Mouse (Mus musculus): Measurements from ENCODE around the gene Gpank1. TPM values are rescaled to one million over a fixed set of nuclear protein-coding genes. Genes with fewer than 3 reads are reported as not detected.

Gene Gpank1
- total RNA-seq, 2 experiments from 2014 or later: 10.7 to 14.6 TPM

DNA sequence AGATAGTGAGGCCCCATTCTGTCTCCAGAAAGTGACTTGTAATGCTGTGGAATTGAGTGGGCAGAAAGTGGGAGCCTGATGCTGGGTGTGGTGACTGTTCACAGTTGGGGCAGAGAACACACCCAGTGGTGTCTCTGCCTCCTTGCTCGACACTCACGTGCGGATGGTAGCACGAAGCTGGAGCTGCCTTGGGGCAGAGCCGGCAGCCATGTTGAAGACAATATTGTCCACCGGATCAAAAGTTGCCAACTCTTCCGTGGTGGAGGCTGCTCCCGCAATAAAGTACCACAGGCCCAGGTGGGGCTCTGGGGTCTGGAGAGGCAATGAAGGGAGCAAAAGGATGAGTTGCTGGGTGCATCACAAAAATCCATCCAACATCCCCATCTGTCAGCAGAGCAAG lies 9.8 kb downstream of the Gpank1 start:
- no peak for DNase-seq (ENCODE audit: low spot score in 2 of 2)

DNA sequence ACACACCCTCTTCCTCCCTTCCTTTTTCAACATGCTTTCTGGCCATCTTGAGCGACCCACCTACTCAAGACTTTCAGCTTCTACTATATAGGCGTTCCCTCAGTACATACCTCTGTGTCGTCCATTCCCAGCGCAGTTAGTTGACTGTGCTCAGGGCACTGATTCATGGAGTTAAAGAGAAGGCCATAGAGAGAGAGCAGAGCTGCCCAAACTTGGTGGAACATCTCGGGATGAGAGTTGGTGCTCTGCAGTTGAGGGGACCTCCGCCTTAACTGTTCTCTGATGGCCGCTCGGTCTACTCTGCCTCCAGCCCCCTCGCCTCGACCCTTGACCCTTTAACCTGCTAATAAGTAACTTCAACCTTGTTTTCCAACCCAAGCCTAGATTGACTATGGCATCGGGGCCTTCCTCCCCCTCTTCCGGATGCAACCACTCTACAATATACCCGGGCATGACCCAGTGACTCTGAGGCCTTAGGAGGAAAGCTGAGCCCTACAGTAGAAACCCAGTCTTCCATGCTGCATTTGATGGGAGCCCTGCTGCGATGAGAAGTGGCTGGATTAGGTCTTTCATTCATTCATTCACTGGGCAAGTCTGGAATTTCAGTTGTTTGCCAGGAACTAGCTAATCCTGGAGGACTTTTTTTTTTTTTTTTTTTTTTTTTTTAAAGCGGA lies 10.4 kb downstream of the Gpank1 start, which contains the start of gene Apom:
Apom (minus strand) TSS at position 551 of the 674 bp plus-strand sequence.
- no peak for DNase-seq (ENCODE audit: low spot score in 2 of 2)

DNA sequence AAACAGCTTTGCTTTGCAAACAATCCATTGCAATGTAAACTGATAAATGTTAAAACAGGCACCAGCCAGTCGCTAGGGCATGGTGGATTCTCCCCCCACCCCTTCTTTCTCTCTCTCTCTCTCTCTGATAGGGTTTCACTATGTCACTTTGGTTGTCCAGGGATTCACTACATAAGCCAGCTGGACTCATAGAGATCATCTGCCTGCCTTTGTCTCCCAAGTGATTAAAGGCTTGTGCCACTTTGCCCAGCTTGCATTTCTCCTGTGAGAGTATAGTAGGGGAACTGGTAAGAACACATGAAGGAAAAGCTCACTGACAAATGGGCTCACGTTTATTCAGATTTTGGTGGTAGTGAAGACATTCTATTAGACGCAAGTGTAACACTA lies 10.9 kb downstream of the Gpank1 start:
- no peak for DNase-seq (ENCODE audit: low spot score in 2 of 2)

DNA sequence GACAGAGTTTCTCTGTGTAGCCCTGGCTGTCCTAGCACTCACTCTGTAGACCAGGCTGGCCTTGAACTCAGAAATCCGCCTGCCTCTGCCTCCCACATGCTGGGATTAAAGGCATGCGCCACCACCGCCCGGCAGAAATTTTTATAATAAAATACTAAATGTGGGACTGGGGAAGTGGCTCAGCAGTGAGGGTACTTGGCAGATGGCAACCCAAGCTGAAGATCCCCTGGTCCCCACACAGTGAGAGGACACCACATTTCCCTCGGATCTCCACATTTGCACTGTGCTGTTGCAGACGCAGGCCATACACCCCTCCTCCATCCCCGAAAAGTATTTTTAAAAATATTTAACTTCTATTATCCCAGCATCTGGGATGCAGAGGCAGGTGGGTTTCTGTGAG lies 12.3 kb downstream of the Gpank1 start:
- no peak for DNase-seq (ENCODE audit: low spot score in 2 of 2)

DNA sequence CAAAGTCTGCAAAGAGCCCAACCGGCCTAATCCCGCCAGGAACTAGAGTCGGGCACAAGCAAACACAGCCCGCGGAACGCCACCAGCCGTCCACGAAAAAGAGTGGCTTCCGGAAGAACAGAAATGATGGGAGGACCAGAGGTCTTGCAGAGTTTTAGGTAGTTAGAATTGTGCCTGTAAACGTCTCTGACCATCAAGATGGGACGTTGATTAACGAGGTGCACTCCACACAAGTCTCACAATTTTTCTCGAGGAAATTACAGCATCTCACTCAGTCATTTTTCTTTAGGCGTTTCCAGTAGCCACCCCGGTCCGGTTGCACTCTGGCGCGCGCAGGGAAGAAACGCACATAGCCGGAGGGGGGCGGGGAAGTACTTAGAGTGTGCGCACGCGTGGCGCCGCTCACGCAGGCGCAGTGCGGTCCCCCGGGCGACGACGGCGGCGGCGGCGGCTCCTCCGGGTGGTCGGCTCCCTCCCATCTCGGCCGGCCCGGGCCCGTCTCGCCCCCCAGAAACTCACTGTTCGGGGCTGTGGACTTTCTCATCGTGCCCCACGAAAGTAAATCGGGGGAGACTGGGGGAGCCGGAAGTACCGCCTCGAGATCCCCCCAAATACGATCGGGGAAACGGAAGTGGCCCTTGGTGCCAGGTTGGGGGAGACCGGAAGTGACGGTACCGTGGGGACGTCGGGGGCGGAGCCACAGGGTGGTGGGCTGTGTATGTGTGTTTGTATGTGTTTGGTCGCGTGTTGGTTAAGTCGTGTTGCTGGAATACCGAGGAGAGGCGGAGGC lies 13.7 kb downstream of the Gpank1 start, which contains the start of gene Bag6:
Bag6 (plus strand) TSS at position 378 of the 790 bp plus-strand sequence.
- peak; percentile 95 to 97 for DNase-seq (ENCODE audit: low spot score in 2 of 2)

DNA sequence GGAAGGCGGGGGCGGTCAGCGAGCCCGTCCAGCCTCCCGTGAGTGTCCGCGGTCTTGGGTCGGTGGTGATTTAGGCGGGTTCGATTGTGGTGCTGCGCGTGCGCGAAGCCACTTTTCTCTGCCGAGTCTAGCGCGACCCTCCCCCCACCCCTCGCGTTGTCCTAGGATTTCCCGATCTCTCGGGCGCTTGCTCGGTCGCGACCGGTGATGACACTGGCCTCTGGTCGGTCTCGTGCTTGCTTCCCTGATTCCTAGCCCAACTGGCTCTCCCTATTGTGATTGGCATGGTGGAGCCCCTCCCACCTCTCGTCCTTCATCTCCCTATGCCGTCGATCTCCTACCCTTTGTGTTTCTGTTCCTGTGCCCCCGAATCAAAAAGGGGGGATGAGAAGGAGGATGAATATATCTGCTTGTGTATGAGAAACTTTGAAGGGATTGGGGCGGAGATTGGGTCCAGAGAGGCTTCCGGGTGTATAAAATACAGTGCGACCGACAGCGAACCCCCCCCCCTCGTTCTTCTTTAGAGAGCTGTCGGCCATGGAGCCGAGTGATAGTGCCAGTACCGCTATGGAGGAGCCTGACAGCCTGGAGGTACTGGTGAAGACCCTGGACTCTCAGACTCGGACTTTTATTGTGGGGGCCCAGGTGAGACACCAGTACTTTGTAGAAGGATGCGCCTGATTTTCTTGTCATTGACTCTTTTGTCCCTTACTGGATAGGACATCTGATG lies 14.5 kb downstream of the Gpank1 start:
- no peak for DNase-seq (ENCODE audit: low spot score in 2 of 2)

DNA sequence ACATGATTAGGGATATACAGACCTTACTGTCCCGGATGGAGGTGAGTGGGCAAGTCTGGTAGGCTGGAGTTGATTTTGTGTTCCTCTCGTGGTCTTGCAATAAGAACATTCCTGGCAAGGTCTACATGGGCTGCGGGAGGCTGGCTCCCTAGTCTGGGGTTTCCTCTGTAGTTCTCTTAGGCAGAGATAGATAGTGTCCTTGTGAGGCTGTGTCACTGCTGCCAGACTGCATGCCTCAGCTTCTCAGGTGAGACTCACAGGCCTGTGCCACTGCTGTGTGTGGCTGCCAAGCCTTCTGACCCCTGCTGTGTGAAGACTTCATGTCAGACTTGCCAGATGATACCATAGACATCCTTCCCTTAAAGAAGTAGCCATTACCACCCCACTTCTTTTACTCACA lies 18.0 kb downstream of the Gpank1 start:
- DNase-seq (ENCODE audit: low spot score in 2 of 2): no peak

DNA sequence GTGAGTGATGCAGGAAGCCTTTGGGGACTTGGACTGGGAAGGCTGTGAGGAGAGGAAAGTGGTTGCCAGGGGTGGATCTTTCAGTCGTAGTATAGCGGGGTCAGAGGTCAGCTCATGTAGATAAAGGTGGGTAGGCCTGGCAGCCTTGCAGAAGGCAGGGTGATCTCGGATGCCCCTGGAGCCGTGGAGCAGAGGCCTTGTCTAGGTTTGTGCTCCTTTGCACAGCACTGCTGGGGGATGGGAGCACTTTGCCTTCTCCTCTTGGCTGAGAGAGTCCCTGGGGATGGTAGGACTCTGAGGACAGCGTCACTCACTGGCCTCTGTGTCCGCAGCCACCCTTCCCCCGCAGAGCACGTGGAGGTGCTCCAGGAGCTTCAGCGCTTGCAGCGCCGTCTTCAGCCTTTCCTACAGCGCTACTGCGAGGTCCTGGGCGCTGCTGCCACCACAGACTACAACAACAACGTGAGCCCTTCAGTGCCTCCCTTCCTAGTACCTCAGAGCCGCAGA lies 19.3 kb downstream of the Gpank1 start:
- DNase-seq (ENCODE audit: low spot score in 2 of 2): no peak

DNA sequence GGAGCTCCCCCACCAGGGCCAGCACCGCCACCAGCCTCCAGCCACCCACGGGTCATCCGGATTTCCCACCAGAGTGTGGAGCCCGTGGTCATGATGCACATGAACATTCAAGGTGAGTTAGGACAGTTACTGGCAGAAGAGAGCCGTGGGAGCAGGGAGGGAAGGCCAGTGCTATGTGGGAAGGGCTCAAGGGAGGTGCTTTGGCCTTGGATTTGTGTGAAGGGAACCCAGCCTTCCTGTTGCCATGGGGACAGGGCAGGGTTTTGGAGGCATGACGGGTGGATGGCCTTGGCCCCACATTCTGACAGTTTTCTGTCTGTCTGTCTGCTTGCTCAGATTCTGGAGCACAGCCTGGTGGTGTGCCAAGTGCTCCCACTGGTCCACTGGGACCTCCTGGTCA lies 20.7 kb downstream of the Gpank1 start:
- DNase-seq (ENCODE audit: low spot score in 2 of 2): no peak

DNA sequence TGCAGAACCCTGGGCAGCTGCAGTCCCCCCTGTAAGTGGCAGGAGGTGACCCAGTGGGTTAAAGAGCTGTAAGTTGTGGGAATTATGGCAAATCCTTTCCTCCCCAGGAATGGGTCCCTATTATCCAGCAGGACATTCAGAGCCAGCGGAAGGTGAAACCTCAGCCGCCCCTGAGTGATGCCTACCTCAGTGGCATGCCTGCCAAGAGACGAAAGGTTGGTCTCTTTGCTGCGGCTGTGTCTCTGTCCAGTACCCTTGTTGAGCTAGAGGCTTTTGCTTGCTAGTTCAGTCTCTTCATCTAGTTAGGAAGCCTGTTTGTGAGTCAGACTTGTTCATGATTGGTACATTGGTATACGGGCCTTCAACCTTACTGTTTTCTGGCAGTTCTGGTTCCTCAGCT lies 24.9 kb downstream of the Gpank1 start:
- no peak for DNase-seq (ENCODE audit: low spot score in 2 of 2)

DNA sequence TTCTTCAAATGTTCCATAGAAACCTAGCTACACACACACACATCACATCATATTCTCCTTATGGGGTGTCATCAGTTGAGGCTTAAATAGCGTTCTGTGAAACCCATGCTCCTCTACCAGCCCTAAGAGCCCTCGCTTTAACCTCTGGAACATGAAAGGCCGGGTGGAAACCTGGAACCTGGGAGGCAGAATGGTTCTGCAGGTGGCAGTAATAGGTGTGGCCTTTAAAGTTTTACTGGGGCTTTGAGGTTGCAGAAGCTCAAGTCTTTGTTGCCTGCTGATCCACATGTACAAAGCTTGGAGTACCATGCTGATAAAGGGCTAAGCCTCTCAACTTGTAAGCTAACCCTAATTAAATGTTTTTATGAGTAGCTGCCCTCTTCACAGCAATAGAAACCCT lies 26.1 kb downstream of the Gpank1 start:
- DNase-seq (ENCODE audit: low spot score in 2 of 2): no peak

DNA sequence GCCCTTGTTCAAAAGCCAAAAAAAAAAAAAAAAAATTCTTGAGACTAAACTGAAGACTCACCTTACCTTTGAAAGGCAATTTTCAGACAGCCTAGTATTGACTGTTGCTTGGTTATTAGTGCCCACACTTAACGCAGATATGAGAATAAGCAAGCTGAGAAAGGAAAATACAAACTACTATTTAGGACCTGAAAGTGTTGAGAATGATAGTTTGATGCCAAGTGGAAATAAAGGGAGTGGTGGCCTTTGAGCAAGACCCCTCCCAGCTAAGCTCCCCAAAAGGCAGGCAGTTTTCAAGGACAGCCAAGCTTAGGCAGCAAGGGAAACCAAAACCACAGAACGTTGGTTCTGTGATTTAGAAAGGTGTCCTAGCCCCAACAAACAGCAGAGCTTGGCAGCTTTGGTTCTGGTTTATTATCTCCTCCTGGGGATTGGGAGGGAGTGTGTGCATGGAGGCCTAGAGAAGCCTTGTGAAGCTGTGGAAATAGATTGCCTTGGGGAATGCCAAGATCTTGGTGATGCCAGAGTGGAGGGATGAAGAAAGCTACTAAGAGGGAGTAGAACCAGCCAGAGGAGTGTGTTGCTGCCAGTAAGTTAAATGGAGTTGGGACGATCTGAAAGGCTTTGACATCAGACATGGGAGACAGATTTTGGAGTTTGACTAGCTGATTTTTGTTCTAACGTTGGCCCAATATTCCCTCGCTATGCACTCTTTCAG lies 26.8 kb downstream of the Gpank1 start:
- DNase-seq (ENCODE audit: low spot score in 2 of 2): no peak

DNA sequence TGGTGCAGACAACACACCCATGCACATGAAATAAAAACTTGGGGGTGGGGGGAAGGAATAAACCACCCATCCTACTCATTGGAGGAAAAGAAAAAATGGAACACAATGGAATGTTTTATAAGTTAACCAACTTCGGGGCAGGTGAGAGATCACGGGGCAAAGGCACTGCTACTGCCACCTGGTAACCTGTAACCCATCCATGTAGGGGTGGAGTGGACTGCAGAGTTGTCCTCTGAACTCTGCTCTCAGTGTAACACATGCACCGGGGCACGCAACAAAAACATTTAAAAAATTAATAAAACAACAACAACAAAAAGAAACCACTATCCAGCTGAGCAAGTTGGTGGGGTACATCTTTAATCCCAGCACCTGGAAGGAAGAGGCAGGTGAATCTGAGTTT lies 30.9 kb downstream of the Gpank1 start:
- DNase-seq (ENCODE audit: low spot score in 2 of 2): no peak

DNA sequence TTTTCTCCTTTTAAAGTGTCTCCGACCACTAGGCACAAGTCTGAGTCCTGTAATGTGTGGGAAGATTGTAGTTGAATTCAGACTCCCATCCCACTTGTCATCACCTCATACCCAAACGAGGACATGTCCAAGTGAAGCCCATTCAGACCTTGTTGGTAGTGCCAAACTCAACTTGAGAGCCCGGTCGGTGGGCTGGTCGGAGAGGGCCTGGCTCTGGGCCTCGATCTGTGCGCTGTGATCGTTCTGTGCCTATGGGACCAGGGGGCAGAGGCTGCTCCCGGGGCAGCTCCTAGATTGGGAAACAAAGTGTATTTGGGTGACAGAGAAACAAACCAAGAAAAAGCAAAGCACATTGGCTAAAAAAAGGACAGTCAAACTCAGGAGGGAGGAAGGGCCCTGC lies 31.8 kb downstream of the Gpank1 start:
- no peak for DNase-seq (ENCODE audit: low spot score in 2 of 2)

DNA sequence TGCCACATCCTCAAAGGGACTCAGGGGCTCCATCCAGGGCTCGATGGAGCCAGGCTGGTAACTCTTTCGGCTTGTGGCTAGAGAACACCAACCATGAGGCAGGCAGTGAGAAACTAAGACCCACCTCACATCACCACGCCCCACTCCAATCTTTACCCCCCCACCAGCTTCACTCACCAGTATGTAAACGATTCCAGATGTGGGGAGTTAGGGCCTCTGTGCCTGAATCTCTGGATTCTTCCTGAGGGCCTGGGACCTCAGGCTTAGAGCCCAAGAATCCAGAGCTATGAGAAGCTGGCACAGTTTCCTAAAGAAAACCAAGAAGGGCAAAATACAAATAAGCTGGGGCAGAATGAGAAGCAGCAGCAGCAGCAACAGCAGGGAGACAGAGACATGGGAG lies 32.7 kb downstream of the Gpank1 start:
- DNase-seq (ENCODE audit: low spot score in 2 of 2): no peak

DNA sequence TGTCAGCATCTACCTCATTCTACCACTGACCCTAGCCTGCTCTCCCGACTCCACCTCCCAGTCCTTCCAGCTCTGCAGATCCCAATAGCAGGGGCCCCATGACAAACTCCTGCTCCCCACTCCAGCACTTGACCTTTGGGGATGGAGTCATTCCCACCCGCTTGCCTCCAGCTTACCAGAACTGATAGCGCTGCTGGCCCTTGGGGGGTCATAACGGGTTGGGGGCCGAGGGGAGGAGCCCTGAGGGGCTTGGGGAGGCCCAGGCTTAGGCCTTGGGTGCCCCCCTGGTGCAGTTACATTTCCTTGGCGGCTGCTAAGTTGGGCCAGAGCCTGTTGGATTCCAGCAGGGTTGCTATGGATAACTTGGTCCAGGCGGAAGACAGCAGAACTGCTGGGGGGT lies 33.4 kb downstream of the Gpank1 start:
- no peak for DNase-seq (ENCODE audit: low spot score in 2 of 2)

DNA sequence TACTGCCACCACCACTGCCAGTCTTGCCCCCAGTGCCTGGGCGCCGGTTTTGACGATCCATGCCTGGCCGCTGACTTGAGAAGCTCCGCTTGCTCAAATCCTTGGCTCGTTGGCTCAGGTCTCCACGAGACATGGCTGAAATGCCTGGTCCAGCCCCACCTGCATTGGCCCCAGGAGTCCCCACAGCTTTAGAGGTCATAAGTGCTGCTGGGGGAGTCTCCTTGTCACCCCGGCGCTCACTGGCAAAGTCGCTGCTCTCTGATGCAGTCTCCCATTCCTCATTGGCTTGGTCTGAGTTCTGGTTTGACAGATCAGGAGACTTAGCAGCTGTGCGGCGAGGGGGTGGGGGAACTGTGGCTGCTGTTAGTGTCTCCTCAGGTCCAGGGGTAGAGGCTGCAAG lies 34.2 kb downstream of the Gpank1 start:
- no peak for DNase-seq (ENCODE audit: low spot score in 2 of 2)

DNA sequence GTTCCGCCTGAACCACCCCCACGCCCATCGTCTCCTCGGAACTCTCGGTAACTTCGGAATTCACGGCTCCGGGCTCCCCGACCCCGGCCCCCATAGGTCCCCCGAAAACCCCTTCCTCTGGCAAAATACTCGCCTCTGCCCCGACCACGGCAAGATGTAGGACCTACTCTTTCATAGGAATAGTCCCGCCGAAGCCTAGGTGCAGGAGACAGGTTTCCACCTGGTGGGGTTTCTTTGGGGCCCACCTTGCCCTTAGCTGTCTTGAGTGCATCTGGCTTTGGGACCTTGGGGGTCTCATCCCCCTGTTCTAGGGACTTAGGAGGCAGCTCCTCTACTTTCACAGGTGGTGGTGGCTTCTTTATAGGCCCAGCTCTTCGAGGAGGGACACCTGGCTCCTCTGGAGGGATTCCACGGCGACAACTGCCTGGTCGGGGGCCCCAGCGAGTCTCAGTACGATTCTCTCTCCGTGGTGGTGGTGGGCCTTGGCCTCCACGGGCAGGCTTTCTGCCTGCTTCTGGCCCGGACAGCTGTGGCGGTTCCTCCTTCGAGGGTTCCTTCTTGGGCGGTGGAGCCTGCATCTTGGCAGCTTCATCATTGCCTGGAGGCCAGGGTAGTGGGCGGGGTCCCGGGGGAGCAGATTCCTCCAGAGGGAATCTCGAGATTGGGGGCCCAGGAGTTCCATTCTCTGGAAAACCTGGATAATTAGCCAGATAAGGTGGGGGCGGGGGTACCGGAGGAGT lies 35.4 kb downstream of the Gpank1 start:
- no peak for DNase-seq (ENCODE audit: low spot score in 2 of 2)

DNA sequence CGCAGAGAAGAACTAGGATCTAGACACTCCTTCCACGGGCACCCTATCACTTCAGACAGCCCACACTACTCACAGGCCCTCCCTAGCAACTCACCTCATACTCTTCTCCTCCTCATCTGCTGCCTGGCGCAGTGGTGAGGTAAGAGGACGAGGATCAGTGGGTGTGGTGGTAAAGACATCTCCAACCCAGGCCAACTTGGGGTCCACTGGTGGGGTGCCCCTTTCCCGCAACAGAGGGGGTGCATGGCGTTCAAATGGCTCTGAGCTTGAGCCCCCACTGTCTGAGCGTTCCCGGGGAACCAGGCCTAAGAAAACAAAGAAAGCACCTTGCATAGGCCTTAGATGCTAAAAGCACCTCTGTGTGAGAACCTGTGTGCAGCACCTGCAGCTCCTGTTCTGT lies 36.0 kb downstream of the Gpank1 start:
- DNase-seq (ENCODE audit: low spot score in 2 of 2): no peak

DNA sequence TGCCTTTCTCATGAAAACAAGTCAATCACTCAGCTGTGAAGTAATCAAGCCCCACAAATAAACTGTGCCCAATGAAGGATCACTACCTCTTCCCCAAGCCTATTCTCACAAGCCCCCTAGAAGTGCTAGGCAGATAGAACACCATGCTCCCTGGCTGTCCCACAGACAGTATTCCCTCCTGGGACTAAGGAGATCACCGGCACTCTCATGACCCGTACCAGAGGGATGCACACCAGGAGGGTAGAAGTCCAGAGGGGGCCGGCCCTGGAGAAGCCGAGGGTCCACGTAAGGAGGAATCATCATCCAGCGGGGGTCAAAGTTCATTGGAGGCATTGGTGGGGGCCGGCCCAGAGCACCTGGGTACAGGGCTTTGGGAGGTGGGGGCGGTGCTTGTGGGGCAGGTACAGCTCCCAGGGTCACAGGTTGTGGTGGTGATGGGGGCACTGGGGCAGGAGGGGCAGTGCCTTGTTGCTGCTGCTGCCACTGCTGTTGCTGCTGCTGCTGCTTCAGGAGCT lies 36.5 kb downstream of the Gpank1 start:
- DNase-seq (ENCODE audit: low spot score in 2 of 2): no peak
